Mouse (Mus musculus) stomach, postnatal 0 days (tissue): ENCODE data around the gene Lrrc71.

Experiments
- CTCF ChIP-seq: IDR thresholded peaks from 2 replicates; pipeline ENCODE4 v1.5.1; 2016; ENCODE audit warnings: antibody characterized with exemption, low read depth, mild to moderate bottlenecking, moderate library complexity
- EP300 ChIP-seq: optimal IDR thresholded peaks from 2 replicates; pipeline ENCODE3; 2016; ENCODE audit warnings: antibody characterized with exemption

DNA sequence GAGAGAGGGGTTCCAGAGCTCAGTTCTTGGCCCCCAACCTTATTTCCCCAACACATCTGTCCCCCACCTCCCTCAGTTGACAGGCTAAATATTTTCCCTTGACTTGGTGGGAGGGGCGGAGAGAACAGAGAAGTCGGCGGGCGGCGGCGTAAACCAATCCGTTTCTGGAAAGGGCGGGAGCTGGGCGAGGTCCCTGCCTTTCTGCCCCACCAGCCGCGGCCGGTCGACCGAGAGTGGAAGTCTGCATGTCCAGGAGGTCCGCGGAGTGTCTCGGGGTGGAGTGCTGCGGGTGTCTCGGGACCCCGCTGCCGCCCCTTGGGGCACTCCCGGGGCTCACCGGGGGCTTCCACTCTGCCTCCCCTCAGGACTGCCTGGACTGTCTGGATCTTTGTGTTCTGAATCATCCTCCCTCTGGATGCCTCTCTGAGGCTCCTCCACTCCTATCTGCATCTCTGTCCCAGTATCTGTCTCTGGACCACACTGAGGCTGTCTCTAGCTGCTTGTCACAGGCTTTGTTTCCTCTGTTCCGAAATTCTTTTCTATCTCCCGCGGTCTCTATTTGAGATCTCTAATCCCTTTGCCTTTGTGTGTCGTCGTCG, 48.4 kb upstream of the Lrrc71 start, which contains the start of gene Insrr:
- TF ChIP-seq CTCF: no peak
- TF ChIP-seq EP300: no peak
